Mouse (Mus musculus) erythroblast, adult 5-6 weeks (primary cell): Measurements from ENCODE around the gene Card9. TPM values are rescaled to one million over a fixed set of nuclear protein-coding genes. Genes with fewer than 3 reads are reported as not detected.
"Not testable (repeated sequence)": the region's sequence is repeated elsewhere in the genome, so short reads cannot be mapped to it uniquely, and the experiment has no call there.

Source experiments
- ATAC-seq: replicated peaks from 2 replicates; pipeline ENCODE4 v1.8.0; 2016; ENCODE audit warnings: moderate number of reproducible peaks, mild to moderate bottlenecking, moderate TSS enrichment, inconsistent platforms; ENCODE audit not compliant: poor library complexity, low FRiP score, severe bottlenecking
- total RNA-seq, 2 experiments: library from RNA; stranded (forward) in 1 of 2; stranded (reverse) in 1 of 2; fragments of 150-400 nt in 1 of 2; fragments of 200-764, 138-1000 nt in 1 of 2; gene quantifications; 2 replicates each; pipeline versions ENCODE4 v1.2.3 to v1.2.4; 2015 to 2017; ENCODE audit warnings: low replicate concordance in 2 of 2

Gene Card9
- total RNA-seq (2015; ENCODE audit: low replicate concordance) (5.9 and 11.9 TPM in 2 replicates), total RNA-seq (2017; ENCODE audit: low replicate concordance) (20.4 and 32.5 TPM in 2 replicates)

DNA sequence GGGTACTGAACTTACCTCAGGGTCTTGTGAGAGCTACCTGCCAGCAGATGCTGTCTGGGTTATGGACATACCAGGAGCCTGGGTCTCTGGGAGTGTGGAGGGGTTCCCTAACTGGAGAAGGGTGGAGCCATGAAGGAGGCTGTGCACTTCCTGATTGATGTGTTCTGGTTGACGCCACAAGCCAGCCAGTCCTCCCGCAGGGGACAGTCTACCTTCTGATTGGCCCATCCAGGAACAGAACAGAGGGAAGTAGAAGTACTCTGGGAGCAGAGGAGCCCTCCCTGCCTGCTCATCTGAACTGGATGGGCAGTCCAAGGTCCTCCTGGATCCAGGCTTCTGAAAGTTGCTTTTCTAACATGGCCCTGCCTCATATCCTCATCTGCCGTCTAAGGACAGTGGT lies at the start of gene Card9:
Gene Card9 (minus strand): TSS at position 147 of the 400 bp plus-strand sequence.
- ATAC-seq: no peak

DNA sequence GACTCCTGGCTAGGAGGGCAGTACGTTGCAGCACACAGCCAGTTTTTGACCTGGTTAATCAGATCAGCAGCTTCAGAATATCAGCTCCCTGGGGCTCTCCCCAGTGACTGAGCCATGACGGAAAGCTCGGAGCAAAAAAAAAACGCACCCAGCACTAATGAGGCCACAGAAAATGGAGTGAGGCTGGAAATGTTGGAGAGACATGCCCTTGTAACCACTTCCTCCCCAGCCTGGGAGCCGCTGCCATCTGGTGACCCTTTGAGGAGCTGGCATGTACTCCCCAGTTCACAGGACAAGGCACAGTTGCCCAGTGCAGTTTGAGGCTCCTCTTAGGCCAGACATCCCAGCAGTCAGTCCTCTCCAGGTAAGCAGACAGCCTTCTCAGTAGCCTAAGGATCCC lies 49.4 kb upstream of the Card9 start:
- no peak for ATAC-seq

DNA sequence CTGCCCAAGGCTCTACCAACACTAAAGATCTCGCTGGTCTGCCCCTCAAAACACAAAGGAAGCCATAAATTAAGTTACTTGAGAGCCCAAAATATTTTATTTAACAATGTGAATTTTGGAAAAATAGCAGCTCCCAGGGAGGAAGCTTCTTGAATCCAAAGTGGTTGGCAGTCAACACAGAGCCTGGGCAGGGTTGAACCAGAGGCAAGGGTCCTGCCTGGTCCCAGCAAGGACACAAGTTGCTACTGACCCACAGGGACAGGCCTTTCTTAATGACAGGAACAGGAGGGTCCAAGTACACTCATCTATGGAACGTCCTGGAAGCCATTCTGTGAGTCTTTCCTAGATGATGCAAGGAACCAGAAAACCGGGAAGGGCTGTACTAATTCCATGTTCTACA lies 48.6 kb upstream of the Card9 start:
- ATAC-seq: peak; percentile 12; the same call in 1 of the 2 replicates

DNA sequence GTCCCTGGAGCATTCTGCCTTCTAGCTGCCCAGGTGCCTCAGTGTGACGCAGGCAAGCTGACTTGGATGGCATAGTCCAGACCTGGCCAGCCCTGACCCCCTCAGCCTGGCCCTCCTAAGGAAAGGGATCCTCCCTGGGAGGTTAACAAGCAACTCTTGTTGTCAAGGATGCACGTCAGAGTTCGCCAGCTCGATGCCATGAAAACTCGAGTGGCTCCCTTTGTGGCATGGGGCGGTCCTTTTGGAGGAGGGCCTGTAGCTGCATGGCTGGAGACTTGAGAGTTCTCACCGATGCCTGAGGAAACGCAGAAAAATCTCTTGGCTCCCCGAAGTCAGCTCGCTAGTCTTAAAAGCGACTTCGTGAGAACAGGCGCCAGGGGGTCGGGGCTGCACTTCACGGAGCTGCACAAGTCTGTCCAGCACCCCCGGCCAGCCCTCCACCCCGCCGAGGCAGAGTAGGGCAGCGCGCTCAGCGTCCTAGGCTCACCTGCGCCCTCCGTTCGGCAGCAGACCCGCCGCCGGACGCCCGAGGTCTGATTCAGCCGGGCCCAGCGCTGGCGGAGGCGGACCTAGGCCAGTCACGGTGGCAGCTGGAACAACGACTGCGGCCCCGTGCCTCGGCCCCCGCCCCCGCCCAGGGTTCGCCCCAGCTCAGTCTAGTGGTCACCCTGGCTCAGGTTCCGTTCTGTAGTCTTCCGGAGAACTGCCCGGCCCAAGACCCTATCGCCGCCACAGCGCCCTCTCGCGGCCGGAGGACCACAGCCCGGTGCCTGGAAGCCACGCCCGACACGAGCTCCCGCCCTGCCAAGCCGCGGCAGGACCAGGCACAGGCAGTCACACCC lies 48.0 kb upstream of the Card9 start, which contains the start of gene Inpp5e:
Gene Inpp5e (minus strand): TSS at position 689 of the 842 bp plus-strand sequence.
- peak; percentile 92 for ATAC-seq

DNA sequence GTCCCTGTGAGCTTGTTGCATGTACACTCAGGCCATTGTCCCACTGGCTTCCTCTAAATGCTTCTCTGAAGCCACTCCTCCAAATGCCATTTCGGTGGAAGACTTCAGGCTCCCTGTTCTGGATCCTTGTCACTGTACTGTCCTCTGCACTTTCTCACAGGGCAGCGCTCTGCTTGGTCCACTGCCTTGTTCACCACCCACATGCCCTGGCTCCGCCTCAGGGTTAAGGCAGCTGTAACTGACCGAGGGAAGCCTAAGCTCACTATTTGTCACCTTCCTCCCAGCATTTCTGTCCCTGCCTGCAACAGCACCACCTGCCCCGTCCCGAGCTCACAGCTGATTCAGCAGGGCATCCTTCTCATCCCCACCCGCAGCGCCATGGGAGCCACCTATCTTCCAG lies 42.6 kb upstream of the Card9 start:
- no peak for ATAC-seq

DNA sequence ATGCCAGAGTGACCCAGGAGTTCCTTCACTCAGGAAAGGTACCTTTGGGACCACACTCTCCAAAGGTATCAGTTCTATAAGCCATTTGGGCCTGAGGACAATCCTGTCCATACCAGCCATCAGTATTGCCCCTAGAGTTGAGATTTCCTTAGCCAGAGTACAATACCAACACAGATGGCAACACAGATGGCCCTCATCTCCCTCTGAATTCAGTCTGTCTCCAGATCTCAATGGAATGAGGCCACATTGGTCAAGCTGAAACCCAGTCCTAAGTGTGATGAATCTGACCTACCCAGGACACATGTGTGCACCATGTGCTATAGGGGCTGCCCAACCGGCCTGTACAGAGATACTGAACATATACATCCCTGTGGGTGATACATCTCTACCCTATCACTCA lies 41.5 kb upstream of the Card9 start:
- no peak for ATAC-seq

DNA sequence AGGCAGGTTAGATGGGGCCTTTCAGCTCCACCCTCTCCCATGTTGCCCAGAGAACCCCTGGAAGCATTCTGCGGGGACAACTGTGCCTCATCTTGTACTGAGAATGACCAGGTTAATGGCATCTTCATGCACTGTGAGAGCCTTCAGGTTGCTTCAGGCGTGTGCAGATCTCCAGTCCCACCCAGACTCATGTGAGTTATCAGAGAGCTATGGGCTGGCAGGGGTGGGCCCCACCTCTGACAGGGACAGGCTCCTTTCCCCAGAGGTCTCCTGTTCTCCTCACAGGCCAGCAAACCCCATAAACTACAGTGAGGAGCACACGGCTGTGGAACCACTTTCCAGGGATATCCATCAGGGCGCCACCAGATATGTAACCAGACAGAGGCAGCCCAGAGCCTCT lies 40.3 kb upstream of the Card9 start:
- ATAC-seq: no peak

DNA sequence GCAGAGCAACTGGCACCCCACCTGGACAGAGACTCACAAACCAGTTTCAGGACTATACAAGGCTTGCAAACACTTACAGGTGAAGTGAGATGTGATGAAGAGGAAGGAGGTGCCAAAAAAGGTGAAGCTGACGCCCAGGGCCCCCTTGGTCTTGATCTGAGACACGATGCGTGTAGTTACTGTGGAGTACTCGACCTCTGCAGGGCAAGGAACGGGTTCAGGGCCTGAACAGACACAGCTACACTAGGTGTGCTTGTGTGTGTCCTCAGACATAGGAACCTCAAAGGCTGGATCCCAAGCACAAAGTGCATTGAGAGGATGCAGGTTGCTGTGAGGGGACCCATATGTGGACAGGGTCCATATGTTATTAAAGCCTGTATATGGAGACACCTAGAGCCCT lies 39.6 kb upstream of the Card9 start:
- ATAC-seq: no peak

DNA sequence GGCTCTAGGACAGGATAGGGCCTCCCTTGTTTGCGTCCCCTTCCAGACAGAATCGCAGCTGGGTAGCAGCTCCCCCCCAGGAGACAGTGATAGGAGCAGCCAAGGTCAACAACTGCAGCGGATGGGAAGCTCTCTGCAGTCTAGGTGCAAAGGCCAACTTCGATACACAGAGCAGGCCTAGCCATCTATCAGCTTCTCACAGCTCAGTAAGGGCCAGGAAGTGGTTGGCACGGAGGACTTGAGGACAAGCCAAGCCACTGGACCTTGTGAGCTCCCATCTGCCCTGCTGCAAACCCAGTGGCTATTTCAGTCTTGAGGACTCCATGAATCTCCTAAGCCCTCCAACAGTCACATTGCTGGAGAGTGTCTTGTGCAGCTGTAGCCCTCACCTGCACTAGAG lies 38.9 kb upstream of the Card9 start:
- ATAC-seq: no peak

DNA sequence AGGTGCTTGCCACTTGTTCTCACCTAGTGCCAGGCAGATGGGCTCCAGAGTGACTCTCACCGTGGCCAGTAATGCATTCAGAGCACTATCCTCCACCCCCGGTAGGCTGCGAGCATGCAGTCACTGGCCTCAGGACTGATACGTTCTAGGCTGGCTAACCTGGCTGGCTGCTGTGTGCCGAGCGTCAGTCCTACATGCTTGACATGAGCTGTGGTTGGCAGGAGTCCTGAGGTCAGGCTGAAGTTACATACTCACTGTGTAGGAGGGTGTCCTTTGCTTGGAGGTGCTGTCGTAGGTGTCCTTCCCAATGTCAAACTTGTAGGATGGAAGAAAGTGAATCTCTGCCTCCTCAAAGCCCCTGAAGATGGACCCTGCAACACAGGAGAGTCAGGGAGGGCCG lies 38.3 kb upstream of the Card9 start:
- no peak for ATAC-seq

DNA sequence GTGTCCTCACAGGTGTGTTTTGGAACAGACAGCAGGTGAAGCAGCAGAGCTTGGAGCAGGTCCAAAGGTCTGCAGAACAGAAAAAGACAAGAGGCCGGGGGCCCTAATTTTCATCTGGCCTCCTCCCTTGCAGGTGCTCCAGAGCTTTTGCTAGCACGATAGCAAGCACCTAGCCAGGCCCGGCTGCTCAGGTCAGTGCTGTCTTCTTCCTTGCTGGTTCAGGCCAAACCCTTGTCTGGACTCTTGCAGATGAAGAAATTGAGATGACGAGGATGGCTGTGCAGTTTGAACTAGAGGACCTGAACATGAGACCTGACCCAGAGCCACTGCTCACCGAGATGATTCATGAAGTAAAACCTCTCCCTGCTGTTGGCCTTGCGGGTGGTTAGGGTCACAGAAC lies 30.9 kb upstream of the Card9 start:
- ATAC-seq: no peak

DNA sequence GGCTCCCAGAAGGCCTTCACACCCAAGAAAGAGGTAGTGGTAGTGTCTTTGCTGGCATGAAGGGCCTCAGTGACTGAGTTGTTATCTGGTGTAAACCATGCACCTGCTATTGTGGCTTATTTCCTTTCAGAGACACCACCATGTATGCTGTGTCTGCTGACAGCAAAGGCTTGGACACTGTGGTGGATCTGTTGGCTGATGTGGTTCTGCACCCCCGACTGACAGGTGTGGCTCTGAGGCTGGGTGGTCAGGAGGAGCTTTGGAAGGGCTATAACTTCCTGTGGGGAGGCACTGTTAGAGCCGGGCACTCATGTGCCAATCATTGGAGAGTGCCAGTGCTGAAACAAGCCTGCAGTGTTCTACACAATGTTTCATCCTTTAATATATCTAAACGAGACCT lies 30.2 kb upstream of the Card9 start:
- no peak for ATAC-seq

DNA sequence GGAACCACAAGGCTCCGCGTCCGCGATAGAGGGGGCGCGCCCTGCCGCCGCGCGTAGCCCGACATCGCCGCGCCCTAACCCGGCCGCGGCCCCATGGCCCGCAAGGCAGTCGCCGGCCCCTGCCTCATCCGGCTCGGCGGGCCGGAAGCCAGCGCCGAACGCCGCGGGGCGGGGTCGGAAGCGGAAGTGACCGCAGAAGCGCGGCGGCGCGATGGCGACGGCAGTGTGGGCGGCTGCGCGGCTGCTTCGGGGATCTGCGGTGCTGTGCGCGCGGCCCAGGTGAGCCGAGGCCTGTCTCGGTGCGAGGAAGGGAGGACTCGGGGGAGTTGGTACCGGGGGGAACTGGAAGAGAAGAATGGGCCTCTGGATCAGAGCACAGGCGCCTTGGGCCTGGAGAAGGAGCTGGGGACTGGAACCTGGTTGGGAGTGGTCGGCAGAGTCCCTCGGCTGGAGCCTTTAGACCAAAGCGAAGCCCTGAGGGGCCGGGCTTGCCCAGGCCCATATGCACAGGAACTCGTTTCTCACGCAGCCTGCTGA lies 28.5 kb upstream of the Card9 start, which contains the start of the genes Entr1 and Pmpca:
Gene Entr1 (minus strand): TSS at position 163 of the 537 bp plus-strand sequence.
Gene Pmpca (plus strand): TSS at position 186 of the 537 bp plus-strand sequence.
- ATAC-seq: peak; percentile 89

DNA sequence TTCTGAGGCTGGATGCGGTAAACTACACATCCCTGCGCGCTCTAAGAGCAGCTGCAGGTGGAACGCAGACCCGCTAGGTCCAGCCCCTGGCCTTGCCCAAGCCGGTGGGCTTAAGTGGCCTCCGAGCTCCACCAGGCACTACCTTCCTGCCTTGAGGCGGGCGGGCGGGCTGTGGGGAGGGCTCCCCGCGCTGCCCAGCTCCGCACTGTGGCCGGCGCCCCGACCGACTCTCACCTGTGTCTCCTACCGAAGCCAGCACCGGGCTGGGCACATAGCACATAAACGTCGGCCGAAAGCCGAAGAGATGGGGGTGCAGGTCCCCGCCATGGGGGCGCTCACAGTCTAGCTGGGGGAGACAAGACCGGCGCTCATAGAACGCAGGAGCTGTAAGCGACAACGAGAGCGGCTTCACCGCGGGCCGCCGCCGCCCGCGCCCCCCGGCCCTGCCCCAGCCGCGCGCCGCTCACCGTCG lies 28.0 kb upstream of the Card9 start:
- ATAC-seq: 0 out of 2 replicates have a peak, but pooled peaks have one; percentile 28

DNA sequence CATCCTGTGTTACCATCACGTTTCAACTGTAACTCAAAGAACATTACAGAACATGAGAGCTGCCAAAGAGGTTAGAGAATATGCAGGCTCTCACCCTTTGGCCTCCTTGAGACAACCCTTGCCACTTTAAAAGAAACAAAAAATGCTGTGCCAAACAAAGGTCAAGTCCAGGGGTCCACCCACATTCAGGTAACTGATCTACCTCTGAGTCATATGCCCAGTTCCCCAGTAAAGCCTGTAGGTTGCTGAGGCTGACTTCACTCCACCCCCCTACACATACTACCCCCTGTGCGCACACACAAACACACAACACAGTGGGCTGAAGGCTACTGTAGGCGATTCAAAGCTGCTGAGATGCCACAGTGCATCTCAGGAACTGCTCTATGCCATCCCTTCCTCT lies 27.0 kb upstream of the Card9 start:
- ATAC-seq: no peak

DNA sequence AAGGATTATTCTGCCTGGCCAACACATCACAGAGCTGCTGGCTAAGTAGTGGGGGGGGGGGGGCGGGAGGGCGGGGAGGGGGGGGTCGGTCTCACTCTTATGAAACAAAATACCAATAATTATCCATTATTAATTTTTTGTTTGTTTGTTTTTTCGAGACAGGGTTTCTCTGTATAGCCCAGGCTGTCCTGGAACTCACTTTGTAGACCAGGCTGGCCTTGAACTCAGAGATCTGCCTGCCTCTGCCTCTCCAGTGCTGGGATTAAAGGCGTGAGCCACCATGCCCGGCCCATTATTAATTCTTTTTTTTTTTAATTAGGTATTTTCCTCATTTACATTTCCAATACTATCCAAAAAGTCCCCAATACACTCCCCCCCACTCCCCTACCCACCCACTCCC lies 20.2 kb upstream of the Card9 start:
- not testable (repeated sequence) for ATAC-seq

DNA sequence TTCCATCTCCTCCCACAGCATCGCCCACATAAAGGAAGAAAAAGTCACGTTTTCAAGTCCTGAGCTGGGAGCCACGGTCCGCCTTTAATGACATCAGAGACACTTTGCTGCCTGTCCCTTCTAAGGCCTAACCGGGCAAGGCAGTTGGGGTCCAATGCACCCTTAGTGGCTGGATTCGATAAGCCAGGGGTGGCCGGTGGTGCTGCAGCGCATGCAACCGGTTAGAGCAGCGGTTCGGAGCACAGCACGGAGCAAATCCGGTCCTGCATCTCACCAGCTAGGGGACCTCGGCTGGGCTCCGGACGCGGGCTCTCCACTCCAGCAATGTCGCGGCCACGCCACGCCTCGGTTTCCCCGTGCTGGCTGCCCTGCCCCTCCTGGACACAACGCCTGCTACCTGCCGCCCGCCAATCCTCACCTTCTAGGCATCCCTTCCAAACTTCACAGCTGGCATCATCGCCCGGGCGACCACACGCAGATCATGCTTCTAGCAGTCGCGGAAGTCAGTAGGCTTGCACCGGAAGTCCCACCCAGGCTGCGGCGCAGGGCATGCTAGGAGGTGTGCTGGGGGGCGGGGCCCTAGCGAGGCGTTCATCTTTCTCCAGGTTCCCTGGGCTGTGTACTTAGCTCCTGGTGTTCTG lies 19.5 kb upstream of the Card9 start, which contains the start of gene Snapc4:
Gene Snapc4 (minus strand): TSS at position 523 of the 641 bp plus-strand sequence.
- peak; percentile 98 for ATAC-seq

DNA sequence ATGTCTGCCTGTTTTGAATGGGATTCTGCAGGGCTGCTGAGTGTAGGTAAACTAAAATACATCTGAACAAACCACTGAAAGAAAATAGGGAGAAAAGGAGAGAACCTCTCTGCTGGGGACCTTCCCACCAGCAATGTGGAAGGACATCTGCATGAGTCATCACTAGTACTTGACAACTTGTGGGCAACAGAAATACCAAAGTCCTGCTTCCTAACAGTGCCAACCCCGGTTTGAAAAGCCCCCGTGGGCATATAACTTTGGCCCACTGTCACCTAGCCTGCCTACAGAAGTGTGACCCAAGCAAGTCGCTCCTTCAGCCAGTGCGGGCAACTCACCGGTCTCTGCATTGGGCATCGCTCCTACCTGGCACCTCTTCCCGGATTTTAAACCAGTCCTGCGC lies 11.7 kb upstream of the Card9 start:
- ATAC-seq: no peak

DNA sequence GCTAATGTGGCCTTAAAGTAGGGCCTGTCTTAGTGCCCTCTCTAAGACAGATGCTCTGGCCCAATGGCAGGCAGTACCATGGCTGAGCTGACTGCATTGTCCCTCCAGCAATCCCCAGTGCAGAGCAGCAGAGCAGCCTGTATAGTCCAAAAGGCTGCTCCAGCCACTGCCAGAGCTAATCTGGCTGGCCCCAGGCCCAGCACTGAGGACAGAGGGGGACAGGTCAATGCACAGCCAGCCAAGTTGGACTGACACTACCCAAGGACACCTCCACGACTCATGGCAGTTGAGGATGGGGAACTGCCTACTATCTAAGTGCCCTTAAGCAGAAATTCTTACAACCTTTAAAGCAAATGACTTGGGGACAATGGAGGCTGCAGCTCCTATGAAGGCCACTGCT lies 7.9 kb upstream of the Card9 start:
- no peak for ATAC-seq

DNA sequence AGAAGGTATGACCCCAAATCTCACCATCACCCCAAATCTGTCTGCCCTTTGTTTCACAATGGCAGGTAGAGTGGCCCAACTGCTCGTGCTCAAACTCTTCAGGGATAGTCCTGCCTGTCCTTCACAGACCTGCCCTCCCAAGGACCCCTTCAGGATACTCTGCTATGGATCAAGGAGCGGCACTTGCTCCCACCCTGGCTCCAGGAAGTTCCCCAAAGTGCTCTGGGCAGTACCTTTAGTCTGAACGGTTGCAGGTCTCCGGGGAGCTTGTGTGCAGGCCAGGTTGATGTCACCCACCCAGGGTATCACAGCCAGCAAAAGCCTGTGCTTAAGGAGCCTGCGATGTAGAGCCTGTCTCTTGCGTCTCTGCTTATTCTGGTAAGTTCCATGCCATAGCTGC lies 7.2 kb upstream of the Card9 start:
- no peak for ATAC-seq
